Mouse (Mus musculus) small intestine, adult 2 months (tissue): ENCODE data around the gene Opa3.

Experiments used
- CTCF ChIP-seq: fragments of 200-500 bp; IDR thresholded peaks from 2 replicates; pipeline ENCODE4 v1.5.1; 2012; ENCODE audit warnings: low read depth, mild to moderate bottlenecking, control low read depth, inconsistent platforms, low read length, moderate library complexity, mixed read lengths; ENCODE audit not compliant: insufficient replicate concordance, insufficient read length; ENCODE audit errors: extremely low read depth
- POLR2A ChIP-seq: fragments of 200-500 bp; IDR thresholded peaks from 2 replicates; pipeline ENCODE4 v1.6.1; 2012; ENCODE audit warnings: low read depth, mild to moderate bottlenecking, control low read depth, inconsistent platforms, low read length, moderate library complexity

DNA sequence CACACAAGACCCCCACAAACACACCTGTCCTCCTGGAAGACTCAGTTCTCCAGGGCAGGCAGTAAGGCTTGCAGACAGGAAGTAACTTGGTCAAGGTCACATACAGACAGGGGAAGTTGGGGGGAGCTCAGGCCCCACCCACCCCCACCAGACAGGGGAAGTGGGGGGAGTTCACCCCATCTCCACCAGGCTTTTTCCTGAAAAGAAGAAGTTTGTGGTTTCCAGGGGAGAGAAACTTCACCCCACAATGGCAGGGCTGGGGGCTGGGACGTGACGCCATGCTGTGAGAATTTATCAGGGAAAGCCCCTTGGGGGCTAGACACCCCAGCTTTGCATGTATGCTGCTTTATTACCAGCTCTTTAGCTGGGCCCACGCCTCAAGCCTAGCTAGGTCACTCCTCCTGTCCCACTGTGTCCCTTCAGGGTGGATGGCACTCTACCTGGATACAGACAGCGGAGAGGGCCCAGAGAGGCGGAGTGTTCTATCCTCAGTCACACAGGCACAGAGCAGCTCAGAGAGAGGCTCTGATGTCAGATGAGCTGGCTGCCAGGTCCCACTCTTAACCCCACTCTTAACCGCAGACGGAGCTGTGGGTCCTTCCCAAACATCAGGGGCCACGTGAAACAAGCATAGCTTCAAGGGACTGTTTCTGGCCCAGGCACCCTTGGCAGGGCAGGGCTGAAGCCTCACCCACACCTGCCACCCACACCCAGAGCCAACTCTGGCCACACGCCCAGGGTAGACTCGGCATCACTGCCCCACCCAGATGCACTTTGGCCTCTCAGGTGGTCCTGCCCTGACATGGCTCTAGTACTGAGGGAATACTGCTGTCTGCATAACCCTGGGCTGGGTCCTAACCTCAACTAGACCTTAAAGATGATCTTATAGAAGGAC is 38.0 kb downstream of the Opa3 start:
- TF ChIP-seq CTCF (no peak), POLR2A (no peak)
